Mouse (Mus musculus) cerebellum, adult 18-20 months (tissue): ENCODE results near the gene Hrh1.

Source experiments
- DNase-seq, 2 experiments: peaks; one replicate each; pipeline ENCODE4 v3.0.0; 2021

Gene Hrh1

DNA sequence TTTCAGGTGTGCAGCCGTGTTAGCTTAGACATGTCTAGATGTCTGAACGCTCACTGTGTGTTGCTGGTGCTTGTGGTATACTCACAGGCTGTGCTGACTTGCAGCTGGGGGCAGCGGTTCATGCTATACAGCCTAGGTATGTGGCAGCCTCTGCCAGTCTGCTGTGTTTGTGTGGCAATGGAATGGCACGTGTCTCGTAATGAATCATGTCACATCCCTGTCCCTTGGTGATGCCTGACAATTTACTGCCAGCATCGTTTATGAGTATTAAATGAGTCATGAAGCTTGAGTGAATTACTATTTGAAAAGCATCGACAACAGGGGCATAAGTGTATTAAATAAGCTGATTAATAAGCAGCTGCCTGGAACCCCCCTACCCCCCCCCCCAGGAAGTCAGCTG lies 9.3 kb downstream of the Hrh1 start:
- no peak for DNase-seq

GRCm38 (mm10) chr6:114408278-114408677 lies 10.5 kb downstream of the Hrh1 start:
- no peak for DNase-seq

DNA sequence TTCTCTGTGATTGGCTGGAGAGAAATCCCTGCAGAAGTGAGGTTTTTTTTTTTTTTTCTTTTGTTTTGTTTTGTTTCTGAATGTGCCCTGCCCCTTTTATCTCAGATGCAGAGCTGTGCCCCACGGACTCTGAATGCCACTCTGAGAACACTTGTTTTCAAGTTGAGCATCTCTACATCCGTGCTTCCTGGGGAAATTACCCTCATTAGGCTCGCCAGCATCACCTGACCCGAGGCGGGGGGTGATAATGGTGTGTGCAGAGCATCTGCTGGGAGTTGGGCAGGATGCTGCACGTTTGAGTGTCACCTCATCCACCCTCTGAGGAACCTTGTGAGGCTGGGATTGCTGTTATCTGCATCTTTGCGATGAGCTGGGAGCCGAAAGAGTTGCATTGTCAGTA lies 14.2 kb downstream of the Hrh1 start:
- no peak for DNase-seq

- DNase-seq = no peak
Observed at GRCm38 (mm10) chr6:114414510-114414909, 16.8 kb downstream of the Hrh1 start.

- no peak for DNase-seq
Observed at GRCm38 (mm10) chr6:114418037-114418436, 20.3 kb downstream of the Hrh1 start.

DNA sequence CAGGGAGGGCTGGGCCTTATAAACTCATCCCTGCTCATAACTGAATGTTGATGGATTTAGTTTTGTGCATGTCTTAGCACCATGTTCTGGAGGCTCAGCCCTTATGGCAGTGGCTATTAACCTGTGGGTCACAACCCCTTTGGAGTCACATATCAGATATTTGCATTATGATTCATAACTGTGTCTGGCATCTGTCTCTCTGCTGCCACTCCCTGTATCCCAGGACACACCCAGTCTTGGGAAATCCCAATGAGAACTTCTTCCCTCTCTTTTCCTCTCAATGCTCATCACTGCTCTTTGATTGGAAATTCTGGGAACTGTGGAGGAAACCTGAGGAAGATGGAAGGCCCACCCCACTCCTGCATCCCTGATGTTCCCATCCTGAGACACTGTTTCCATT lies 23.3 kb downstream of the Hrh1 start:
- DNase-seq = no peak

GRCm38 (mm10) chr6:114423051-114423676 lies 25.4 kb downstream of the Hrh1 start:
- no peak for DNase-seq

DNA sequence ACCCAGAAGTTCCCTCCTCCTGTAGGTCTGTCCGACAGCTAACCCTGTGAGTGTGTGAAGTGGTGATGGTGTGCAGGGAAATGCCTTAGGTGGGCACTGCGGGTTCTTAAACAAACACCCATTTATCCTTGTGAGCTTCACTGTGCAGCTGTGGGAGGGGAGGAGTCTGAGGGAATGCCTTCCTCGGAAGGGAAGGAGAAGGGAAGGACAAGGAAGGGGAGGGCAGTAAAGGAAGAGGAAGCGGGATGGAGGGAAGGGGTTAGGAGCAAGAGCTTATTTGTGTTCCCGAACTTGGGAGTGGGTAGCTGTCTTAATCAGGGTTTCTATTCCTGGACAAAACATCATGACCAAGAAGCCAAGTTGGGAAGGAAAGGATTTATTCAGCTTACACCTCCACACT lies 27.6 kb downstream of the Hrh1 start:
- DNase-seq = no peak

DNA sequence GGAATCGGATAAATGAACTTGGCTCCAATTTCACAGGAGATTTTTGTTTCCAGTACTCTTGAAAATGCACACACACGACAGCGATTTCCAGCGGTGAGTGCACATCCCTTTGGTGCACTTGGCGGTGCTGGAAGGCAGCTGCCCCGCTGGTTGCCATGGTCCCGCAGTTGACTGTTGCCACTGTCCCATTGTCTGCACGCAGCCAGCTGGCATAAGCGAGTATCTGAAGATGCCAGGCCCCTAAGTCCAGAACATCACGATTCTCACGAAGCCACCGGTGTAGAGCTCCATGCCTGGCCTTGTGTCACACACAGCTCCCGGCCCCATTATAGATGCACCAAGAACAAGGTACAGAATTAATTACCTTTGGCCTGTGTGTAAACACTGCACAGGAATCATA lies 29.9 kb downstream of the Hrh1 start:
- DNase-seq = peak in 1 of 2 experiments; percentile 5

DNA sequence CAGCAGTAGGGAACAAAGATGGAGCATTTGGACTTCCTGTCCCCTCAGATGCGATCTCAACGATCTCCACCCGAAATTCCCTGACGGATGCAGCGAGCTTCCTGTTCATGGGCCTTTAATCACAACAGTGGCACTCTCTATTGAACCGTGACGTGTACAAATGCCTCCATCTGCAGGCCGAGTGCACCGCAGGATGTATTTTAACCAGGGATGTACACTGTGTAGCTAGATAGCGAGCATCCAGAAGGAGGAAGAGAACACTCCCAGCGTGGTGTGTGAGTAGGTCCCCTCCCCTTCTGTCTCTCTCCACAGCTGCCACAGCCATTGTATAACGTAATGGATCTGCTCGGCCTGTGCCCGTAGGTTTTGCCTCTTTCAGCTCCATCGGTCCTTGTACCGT lies 31.1 kb downstream of the Hrh1 start:
- DNase-seq = no peak

GRCm38 (mm10) chr6:114432591-114432990 lies 34.9 kb downstream of the Hrh1 start:
- DNase-seq = no peak

DNA sequence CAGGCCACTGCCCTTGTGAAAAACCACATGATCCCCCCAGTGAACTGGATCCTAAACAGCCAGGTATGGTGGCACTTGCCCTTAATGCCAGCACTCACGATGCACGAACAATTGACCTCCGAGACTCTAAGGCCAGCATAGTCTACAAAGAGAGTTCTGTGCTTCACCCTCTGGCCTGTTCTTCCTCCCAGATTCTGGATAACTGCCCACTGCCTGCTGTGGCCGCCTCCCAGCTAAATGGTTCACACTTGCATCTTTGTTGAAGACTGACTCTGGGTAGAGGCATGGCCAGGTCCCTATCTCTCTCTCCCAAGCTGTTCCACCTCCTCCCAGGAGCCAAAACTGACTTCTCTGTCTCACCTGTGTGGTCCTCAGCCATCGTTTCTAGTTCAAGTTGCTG lies 36.8 kb downstream of the Hrh1 start:
- DNase-seq = peak in 1 of 2 experiments; percentile 5

- DNase-seq = no peak
Observed at GRCm38 (mm10) chr6:114440302-114440701, 42.6 kb downstream of the Hrh1 start.

DNA sequence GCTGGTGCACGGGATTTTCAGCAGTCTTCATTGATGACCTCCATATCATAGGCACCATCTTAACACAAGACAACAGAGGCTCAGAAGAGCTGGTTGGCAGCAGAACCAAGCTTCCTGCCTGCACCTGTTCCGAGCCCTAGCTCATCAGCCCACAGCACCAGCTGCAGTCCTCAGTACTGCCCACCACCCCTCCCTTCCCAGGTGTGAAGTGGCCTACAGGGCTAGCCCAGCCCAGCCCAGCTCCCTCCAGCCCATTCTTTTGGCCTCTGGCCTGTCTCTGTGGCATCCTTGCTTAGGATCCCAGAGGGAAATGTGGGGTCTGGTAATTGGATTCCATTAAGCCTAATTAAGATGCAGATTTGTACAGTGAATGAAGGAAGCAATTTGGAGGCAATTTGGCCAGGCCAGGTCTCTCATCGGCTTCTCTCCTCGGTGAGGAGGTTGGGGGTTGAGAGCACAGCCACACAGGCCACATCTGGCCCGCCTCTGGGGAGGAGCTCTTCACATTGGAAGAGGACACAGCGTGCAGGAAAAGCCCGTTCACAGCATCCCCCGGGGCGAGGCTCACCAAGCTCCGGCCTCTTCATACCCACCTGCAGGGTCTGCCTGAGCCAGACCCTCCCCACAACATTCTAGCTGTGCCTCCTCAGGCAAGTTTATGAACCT lies 43.2 kb downstream of the Hrh1 start:
- no peak for DNase-seq

DNA sequence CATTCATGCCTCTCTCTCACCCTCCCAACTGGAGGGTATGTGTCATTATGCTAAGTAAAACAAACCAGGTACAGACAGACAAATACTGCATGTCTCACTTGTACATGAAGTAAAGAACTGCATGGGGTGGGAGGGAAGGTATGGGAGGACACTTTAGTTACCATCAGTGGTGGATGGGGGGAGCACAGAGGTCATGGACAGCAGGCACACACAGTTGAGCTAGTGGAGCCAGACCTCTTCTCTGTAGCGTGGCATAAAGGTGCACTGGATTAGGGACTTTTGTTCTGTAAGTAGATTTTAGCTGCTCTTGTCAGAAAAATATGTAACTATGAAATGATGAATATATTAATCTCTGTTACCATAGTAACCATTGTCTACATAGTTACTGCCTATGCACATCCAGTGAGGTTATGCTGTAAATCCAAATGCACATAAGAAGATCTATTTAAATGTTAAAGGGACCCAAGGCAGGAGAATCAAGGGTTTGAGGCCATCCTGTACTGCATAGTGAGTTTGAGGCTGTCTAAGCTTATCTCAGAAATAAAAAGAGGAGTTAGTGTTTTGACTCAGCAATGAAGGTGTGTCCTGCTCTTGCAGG lies 46.6 kb downstream of the Hrh1 start:
- DNase-seq = no peak

GRCm38 (mm10) chr6:114444976-114445375 lies 47.2 kb downstream of the Hrh1 start:
- no peak for DNase-seq

DNA sequence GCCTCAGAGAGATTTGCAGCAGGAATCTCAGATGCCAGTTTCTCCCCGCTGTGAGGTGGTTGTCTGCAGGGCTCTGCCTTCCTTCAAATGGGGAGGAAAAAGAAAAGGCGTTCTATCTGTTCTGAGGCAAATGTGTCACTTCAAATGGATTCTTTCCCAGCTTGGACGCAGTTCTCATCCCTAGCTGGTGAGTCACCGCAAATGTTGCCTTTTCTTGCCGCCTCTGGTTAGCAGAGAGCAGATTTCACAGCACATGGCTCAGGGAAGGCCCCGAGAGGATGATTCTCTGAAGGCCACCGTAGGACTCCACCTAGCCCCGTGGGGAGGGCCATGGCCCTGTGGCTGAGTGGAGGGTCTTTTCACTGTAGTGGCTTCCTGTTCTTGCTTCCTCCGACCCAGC lies 51.2 kb downstream of the Hrh1 start:
- no peak for DNase-seq

DNA sequence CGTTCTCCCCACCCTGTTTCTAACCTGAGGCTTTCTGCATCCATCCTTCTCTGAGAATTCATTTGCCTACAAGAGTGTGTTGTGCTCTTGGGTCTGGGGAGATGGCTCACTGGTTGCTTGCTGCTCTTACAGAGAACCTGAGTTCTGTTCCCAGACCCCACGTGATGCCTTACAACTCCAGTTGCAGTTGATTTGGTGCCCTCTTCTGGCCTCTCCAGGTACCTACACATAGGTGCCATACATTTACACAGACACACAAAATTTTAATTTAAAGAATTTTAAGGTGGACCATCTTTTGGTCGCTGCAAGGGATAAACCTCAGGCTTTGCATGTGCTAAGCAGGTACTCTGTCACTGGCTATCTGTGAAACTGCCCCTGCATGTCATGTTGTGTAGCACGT lies 57.5 kb downstream of the Hrh1 start:
- DNase-seq = no peak

GRCm38 (mm10) chr6:114456255-114457042 lies 58.7 kb downstream of the Hrh1 start:
- no peak for DNase-seq

- no peak for DNase-seq
Observed at GRCm38 (mm10) chr6:114457299-114457698, 59.6 kb downstream of the Hrh1 start.

DNA sequence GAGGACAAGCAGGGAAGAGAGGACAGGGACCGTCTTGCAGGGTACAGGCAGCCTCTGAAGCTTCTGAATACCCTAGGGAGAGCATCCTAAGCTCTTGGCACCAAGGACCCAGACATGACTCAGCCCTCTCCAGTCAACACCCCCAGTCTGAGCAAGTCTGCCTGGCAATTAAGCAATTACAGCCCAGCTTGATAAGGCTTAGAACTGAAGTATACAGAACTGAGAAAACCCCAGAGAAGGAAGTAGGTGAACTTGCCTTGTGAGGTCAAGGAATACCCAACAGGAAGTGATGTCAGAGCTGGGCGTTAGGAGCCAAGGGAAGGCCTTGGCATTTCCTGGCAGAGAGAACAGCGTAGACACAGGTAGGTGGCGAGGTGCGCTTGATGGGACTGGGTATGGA lies 60.5 kb downstream of the Hrh1 start:
- DNase-seq = no peak

DNA sequence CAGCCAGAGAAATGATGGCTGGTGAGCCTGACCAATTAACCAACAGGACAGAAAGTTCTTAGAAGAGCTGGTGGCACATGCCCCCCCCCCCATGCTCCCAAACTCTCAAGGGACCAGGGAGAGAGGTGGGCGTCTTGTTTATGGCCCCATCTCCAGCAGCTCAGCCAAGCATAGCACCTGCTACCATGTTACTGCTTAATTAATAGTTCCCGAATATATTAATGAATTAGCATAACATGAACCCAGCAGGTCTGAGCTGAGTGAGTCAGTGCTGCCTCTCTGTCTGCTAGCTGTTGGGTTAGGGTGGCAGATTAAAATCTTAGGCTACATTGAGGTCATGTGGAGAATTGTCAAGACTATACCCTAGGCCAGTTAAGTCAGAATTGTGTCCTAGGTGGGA lies 62.2 kb downstream of the Hrh1 start:
- no peak for DNase-seq

- DNase-seq = no peak
Observed at GRCm38 (mm10) chr6:114461536-114461935, 63.8 kb downstream of the Hrh1 start.

- peak in 1 of 2 experiments; percentile 10 for DNase-seq
Observed at GRCm38 (mm10) chr6:114462747-114463146, 65.0 kb downstream of the Hrh1 start.
